Mouse (Mus musculus) ovary, postnatal 14 days (tissue): ENCODE measurements at regions not wholly inside any gene's neighbourhood (a gene's known extent, or its start where the extent isn't known, plus 50 kb on each side); places are given as distances from the start of the nearest gene placed in this dataset.
A peak's percentile ranks its signal among the peaks of the same experiment; 100 is the strongest.

ENCODE experiments used
- DNase-seq: peaks from one replicate; pipeline ENCODE4 v3.0.0; 2022; ENCODE audit warnings: low spot score

- peak; percentile 18 for DNase-seq
These were observed 165.6 kb upstream of the Dkk2 start for GRCm38 (mm10) chr3:131919476-131919875.

- no peak for DNase-seq
These were observed 163.9 kb upstream of the Dkk2 start for GRCm38 (mm10) chr3:131921161-131921560.

GRCm38 (mm10) chr3:131922733-131923132 lies 162.4 kb upstream of the Dkk2 start:
- DNase-seq: no peak

- no peak for DNase-seq
These were observed 144.2 kb upstream of the Dkk2 start for GRCm38 (mm10) chr3:131940896-131941295.

GRCm38 (mm10) chr3:131941961-131942753 lies 142.9 kb upstream of the Dkk2 start:
- DNase-seq: no peak

- no peak for DNase-seq
These were observed 141.7 kb upstream of the Dkk2 start for GRCm38 (mm10) chr3:131943436-131943835.

- no peak for DNase-seq
These were observed 129.3 kb upstream of the Dkk2 start for GRCm38 (mm10) chr3:131955771-131956170.

- no peak for DNase-seq
These were observed 124.5 kb upstream of the Dkk2 start for GRCm38 (mm10) chr3:131960636-131961035.

- no peak for DNase-seq
These were observed 123.5 kb upstream of the Dkk2 start for GRCm38 (mm10) chr3:131961571-131961970.

- no peak for DNase-seq
These were observed 122.2 kb upstream of the Dkk2 start for GRCm38 (mm10) chr3:131962870-131963269.

GRCm38 (mm10) chr3:131964952-131965351 lies 120.1 kb upstream of the Dkk2 start:
- DNase-seq: no peak

GRCm38 (mm10) chr3:131965456-131966160 lies 119.5 kb upstream of the Dkk2 start:
- DNase-seq: no peak

GRCm38 (mm10) chr3:131967288-131967687 lies 117.8 kb upstream of the Dkk2 start:
- no peak for DNase-seq

GRCm38 (mm10) chr3:131970827-131971226 lies 114.3 kb upstream of the Dkk2 start:
- DNase-seq: no peak

GRCm38 (mm10) chr3:131975940-131976628 lies 109.0 kb upstream of the Dkk2 start:
- peak; percentile 47 for DNase-seq

GRCm38 (mm10) chr3:131983292-131983691 lies 101.8 kb upstream of the Dkk2 start:
- no peak for DNase-seq

- no peak for DNase-seq
These were observed 86.1 kb upstream of the Dkk2 start for GRCm38 (mm10) chr3:131998838-131999613.

GRCm38 (mm10) chr3:132006191-132006590 lies 78.9 kb upstream of the Dkk2 start:
- DNase-seq: no peak

- no peak for DNase-seq
These were observed 78.2 kb upstream of the Dkk2 start for GRCm38 (mm10) chr3:132006912-132007311.

- no peak for DNase-seq
These were observed 77.7 kb upstream of the Dkk2 start for GRCm38 (mm10) chr3:132007356-132007755.

- DNase-seq: no peak
These were observed 69.9 kb upstream of the Dkk2 start for GRCm38 (mm10) chr3:132015205-132015604.
